Mouse (Mus musculus) testis, adult 2 months (tissue): ENCODE results near the gene 6430550D23Rik. TPM values are rescaled to one million over a fixed set of nuclear protein-coding genes. Genes with fewer than 3 reads are reported as not detected.

Experiments
- H3K27ac ChIP-seq: fragments of 200-500 bp; 2 replicates; pipeline ENCODE4 v1.5.1; 2012; ENCODE audit warnings: low read depth, low read length; ENCODE audit not compliant: control insufficient read depth, insufficient read depth
- H3K27me3 ChIP-seq: fragments of 200-500 bp; 2 replicates; pipeline ENCODE4 v1.6.1; 2012; ENCODE audit warnings: mild to moderate bottlenecking, low read length, moderate library complexity; ENCODE audit not compliant: control insufficient read depth, insufficient read depth
- H3K36me3 ChIP-seq: fragments of 200-500 bp; 2 replicates; pipeline ENCODE4 v1.6.1; 2012; ENCODE audit warnings: mild to moderate bottlenecking, low read length; ENCODE audit not compliant: control insufficient read depth, insufficient read depth
- H3K4me1 ChIP-seq: fragments of 200-500 bp; 2 replicates; pipeline ENCODE4 v1.6.1; 2012; ENCODE audit warnings: low read length; ENCODE audit not compliant: control insufficient read depth, insufficient read depth
- H3K4me3 ChIP-seq: fragments of 200-500 bp; 2 replicates; pipeline ENCODE4 v1.5.1; 2012; ENCODE audit warnings: low read depth, mild to moderate bottlenecking, low read length, moderate library complexity, mixed read lengths; ENCODE audit not compliant: control insufficient read depth
- CTCF ChIP-seq: fragments of 200-500 bp; IDR thresholded peaks from 2 replicates; pipeline ENCODE4 v1.5.1; 2012; ENCODE audit warnings: low read depth, mild to moderate bottlenecking, inconsistent platforms, low read length, moderate library complexity; ENCODE audit not compliant: control insufficient read depth, insufficient read depth, insufficient replicate concordance
- POLR2A ChIP-seq: fragments of 200-500 bp; IDR thresholded peaks from 2 replicates; pipeline ENCODE4 v1.6.1; 2012; ENCODE audit warnings: low read depth, mild to moderate bottlenecking, inconsistent platforms, low read length, moderate library complexity; ENCODE audit not compliant: control insufficient read depth
- polyA plus RNA-seq: library from polyadenylated mRNA; depleted of rRNA; stranded (reverse); fragments of >200 nt; gene quantifications from 2 replicates; pipeline ENCODE4 v1.2.3, GENCODE M21; 2012

The 6430550D23Rik gene
- polyA plus RNA-seq, 1 experiment = 24.6 TPM

GRCm38 (mm10) chr2:155949362-155949761 is 58.4 kb downstream of the 6430550D23Rik start:
- Histone ChIP-seq H3K27ac (no peak overlapping the region), H3K4me3 (no peak overlapping the region), H3K4me1 (peaks cover 1% of the 10 kb centered on the region; the same call in 1 of the 2 replicates), H3K27me3 (no peaks in the 10 kb centered on the region), H3K36me3 (no peaks in the 10 kb centered on the region)
- TF ChIP-seq CTCF (no peak), POLR2A (no peak)

GRCm38 (mm10) chr2:155947390-155948002 is 60.3 kb downstream of the 6430550D23Rik start:
- no peaks in the 10 kb centered on the region for H3K27me3 ChIP-seq
- no peaks in the 10 kb centered on the region for H3K36me3 ChIP-seq
- TF ChIP-seq POLR2A (no peak), CTCF (no peak)
- no peak overlapping the region for H3K4me3 ChIP-seq
- peaks cover 2% of the 10 kb centered on the region for H3K4me1 ChIP-seq
- H3K27ac ChIP-seq = no peak overlapping the region

- no peak overlapping the region for H3K4me3 ChIP-seq
- H3K27ac ChIP-seq = no peak overlapping the region
- no peaks in the 10 kb centered on the region for H3K27me3 ChIP-seq
- TF ChIP-seq POLR2A = no peak
- no peak for TF ChIP-seq CTCF
- peaks cover 11% of the 10 kb centered on the region for H3K4me1 ChIP-seq
- H3K36me3 ChIP-seq = no peaks in the 10 kb centered on the region
Measured at GRCm38 (mm10) chr2:155946499-155946898, 61.3 kb downstream of the 6430550D23Rik start.

GRCm38 (mm10) chr2:155946069-155946468 is 61.7 kb downstream of the 6430550D23Rik start:
- Histone ChIP-seq H3K27ac (no peak overlapping the region), H3K27me3 (no peaks in the 10 kb centered on the region), H3K36me3 (no peaks in the 10 kb centered on the region), H3K4me1 (peaks cover 15% of the 10 kb centered on the region), H3K4me3 (no peak overlapping the region)
- TF ChIP-seq CTCF (peak; percentile 59; the same call in 1 of the 2 replicates), POLR2A (no peak)

- Histone ChIP-seq H3K27me3 (no peaks in the 10 kb centered on the region), H3K36me3 (no peaks in the 10 kb centered on the region), H3K27ac (no peak overlapping the region), H3K4me3 (no peak overlapping the region), H3K4me1 (peaks cover 15% of the 10 kb centered on the region)
- TF ChIP-seq POLR2A (no peak), CTCF (no peak)
Measured at GRCm38 (mm10) chr2:155945580-155945979, 62.2 kb downstream of the 6430550D23Rik start.

GRCm38 (mm10) chr2:155945124-155945523 is 62.7 kb downstream of the 6430550D23Rik start, which contains the start of gene Gdf5:
Gdf5 (minus strand) TSS chr2:155945367.
- no peaks in the 10 kb centered on the region for H3K27me3 ChIP-seq
- H3K36me3 ChIP-seq = no peaks in the 10 kb centered on the region
- peak within 1 kb of the TSS; percentile 53 for H3K4me3 ChIP-seq
- TF ChIP-seq CTCF = no peak
- TF ChIP-seq POLR2A = no peak
- peaks cover 15% of the 10 kb centered on the region for H3K4me1 ChIP-seq
- H3K27ac ChIP-seq = no peak within 1 kb of the TSS

GRCm38 (mm10) chr2:155944685-155945084 is 63.1 kb downstream of the 6430550D23Rik start:
- no peak for TF ChIP-seq CTCF
- no peak for TF ChIP-seq POLR2A
- Histone ChIP-seq H3K4me1 (peaks cover 15% of the 10 kb centered on the region), H3K27ac (no peak overlapping the region), H3K27me3 (no peaks in the 10 kb centered on the region), H3K36me3 (no peaks in the 10 kb centered on the region), H3K4me3 (peak overlapping the region; percentile 53)

GRCm38 (mm10) chr2:155943463-155943862 is 64.3 kb downstream of the 6430550D23Rik start:
- Histone ChIP-seq H3K4me3 (peak overlapping the region; percentile 53), H3K36me3 (no peaks in the 10 kb centered on the region), H3K4me1 (peaks cover 15% of the 10 kb centered on the region), H3K27me3 (no peaks in the 10 kb centered on the region), H3K27ac (no peak overlapping the region)
- TF ChIP-seq POLR2A (no peak), CTCF (no peak)
